Mouse (Mus musculus): Measurements from ENCODE around the gene Mad1l1. TPM values are rescaled to one million over a fixed set of nuclear protein-coding genes. Genes with fewer than 3 reads are reported as not detected.

Gene Mad1l1
- polyA plus RNA-seq, 1 experiment from 2014 or later, result 32.0 TPM

DNA sequence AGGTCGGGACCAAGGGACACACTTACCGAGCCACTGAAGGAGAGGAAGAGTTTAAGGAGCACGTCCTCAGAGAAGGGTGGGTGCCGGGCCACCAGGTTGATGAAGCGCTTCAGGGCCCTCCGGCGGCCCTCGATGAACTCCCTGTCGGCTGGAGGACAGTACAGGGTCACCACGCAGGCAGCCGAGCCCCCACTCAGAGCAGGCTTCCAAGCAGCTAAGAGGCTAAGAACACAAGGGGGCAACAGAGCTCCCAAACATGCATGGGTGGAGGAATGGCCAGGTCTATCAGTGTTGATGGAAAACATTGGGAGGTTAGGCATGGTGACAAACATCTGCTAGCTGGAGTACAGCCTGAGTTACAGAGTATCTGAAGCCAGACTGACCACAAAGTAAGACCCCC, 34.6 kb upstream of the Mad1l1 start:
- no peak overlapping the region for H3K27ac ChIP-seq (ENCODE audit: low read length)
- H3K4me3 ChIP-seq (ENCODE audit: low read depth, low read length), result no peak overlapping the region
- H3K9ac ChIP-seq (ENCODE audit: low read depth, low read length), result no peak overlapping the region
- no peaks in the 10 kb centered on the region for H3K9me3 ChIP-seq (replicated peaks; ENCODE audit: control insufficient read depth, low read length, poor library complexity, severe bottlenecking)
- H3K36me3 ChIP-seq (ENCODE audit: control insufficient read depth, insufficient read depth, low read length), result peaks cover 30% of the 10 kb centered on the region
- WGBS, result 83% methylated on average over 11 of the region's 11 CpGs
- ATAC-seq, result no peak
- H3K4me1 ChIP-seq (ENCODE audit: control insufficient read depth, insufficient read depth, low read length), result no peaks in the 10 kb centered on the region
- no peaks in the 10 kb centered on the region for H3K27me3 ChIP-seq (ENCODE audit: control insufficient read depth, insufficient read depth, low read depth, low read length)
- no peak overlapping the region for H3K4me2 ChIP-seq (ENCODE audit: low read length)

DNA sequence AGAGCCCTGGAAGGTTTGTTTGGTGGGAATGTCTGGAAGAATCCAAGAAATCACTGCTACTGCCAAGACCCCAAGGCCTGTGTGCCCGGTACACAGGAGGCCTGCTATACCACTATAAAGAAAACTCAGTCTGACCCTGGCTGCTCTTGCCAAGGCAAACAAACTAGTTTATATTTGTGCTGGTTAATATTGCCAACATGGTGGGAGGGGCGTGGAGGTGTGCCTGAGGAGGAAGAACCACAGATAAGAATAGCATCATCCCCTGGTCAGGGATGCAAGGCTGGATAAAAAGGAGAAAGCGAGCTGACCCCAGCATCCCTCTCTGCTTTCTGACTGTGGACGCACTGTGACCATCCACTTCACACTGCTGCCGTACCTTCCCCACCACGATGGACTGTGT, 31.0 kb upstream of the Mad1l1 start:
- Histone ChIP-seq H3K27me3 (ENCODE audit: control insufficient read depth, insufficient read depth, low read depth, low read length) (no peaks in the 10 kb centered on the region), H3K9ac (ENCODE audit: low read depth, low read length) (no peak overlapping the region), H3K4me1 (ENCODE audit: control insufficient read depth, insufficient read depth, low read length) (no peaks in the 10 kb centered on the region), H3K9me3 (replicated peaks; ENCODE audit: control insufficient read depth, low read length, poor library complexity, severe bottlenecking) (no peaks in the 10 kb centered on the region), H3K4me3 (ENCODE audit: low read depth, low read length) (no peak overlapping the region), H3K27ac (ENCODE audit: low read length) (no peak overlapping the region), H3K36me3 (ENCODE audit: control insufficient read depth, insufficient read depth, low read length) (peaks cover 32% of the 10 kb centered on the region), H3K4me2 (ENCODE audit: low read length) (no peak overlapping the region)
- 94% methylated on average over 6 of the region's 6 CpGs for WGBS
- ATAC-seq, result no peak

DNA sequence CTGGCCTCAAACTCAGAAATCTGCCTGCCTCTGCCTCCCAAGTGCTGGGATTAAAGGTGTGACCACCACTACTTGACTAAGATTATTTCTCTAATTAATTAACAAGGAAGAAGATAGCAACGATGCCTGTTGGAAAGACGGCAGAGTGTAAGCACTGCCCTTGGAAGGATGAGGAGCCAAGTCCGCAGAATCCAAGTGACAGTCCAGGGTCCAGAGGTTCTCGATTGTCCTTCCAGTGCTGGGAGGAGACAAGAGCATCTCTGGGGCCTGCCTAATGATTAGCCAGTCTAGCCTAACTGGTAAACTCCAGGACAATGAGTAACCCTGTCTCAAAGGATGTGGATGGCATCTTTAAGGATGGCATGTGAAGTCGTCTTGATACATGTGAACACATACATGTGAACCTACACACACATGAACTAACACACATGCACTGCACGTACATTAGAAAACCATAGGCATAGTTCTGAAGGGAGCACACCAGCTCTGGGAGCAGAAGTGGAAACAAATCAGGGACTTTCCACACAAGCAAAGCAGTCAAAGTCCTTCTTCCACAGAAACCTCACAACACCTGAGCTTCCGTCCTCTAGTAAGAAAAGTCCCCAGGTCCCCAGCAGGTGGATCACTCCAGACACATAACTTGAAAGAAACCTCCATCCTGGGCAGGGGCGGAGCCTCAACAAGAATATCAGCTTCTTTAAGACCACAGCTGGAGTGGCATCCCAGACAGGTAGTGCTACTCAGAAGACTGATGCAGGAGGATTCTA, 29.6 kb upstream of the Mad1l1 start:
- H3K9ac ChIP-seq (ENCODE audit: low read depth, low read length), result no peak overlapping the region
- ATAC-seq, result no peak
- WGBS, result 95% methylated on average over 8 of the region's 8 CpGs
- no peaks in the 10 kb centered on the region for H3K27me3 ChIP-seq (ENCODE audit: control insufficient read depth, insufficient read depth, low read depth, low read length)
- H3K4me2 ChIP-seq (ENCODE audit: low read length), result no peak overlapping the region
- no peak overlapping the region for H3K27ac ChIP-seq (ENCODE audit: low read length)
- H3K4me1 ChIP-seq (ENCODE audit: control insufficient read depth, insufficient read depth, low read length), result no peaks in the 10 kb centered on the region
- peaks cover 33% of the 10 kb centered on the region for H3K36me3 ChIP-seq (ENCODE audit: control insufficient read depth, insufficient read depth, low read length)
- H3K9me3 ChIP-seq (replicated peaks; ENCODE audit: control insufficient read depth, low read length, poor library complexity, severe bottlenecking), result no peaks in the 10 kb centered on the region
- no peak overlapping the region for H3K4me3 ChIP-seq (ENCODE audit: low read depth, low read length)

DNA sequence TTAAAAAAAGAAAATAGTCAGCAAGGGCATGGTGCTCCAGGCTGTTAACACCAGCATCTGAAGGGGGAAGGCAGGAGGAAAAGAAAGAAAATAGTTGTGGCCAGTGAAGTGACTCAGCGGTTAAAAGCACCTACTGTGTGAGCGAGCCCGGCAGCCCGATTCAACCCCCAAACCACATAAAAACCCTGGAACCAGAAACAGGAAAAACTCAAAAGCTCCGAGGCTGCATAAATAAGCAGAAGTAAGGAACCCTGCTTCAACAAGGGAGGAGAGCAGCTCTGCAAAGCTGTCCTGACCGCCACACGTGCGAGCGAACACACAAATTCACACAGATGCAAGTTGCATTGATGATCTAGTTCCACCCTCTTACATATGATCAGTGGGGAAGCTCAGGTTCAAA, 28.5 kb upstream of the Mad1l1 start:
- ATAC-seq, result no peak
- Histone ChIP-seq H3K27ac (ENCODE audit: low read length) (no peak overlapping the region), H3K4me1 (ENCODE audit: control insufficient read depth, insufficient read depth, low read length) (no peaks in the 10 kb centered on the region), H3K9me3 (replicated peaks; ENCODE audit: control insufficient read depth, low read length, poor library complexity, severe bottlenecking) (no peaks in the 10 kb centered on the region), H3K9ac (ENCODE audit: low read depth, low read length) (no peak overlapping the region), H3K36me3 (ENCODE audit: control insufficient read depth, insufficient read depth, low read length) (peaks cover 34% of the 10 kb centered on the region), H3K4me2 (ENCODE audit: low read length) (no peak overlapping the region), H3K27me3 (ENCODE audit: control insufficient read depth, insufficient read depth, low read depth, low read length) (no peaks in the 10 kb centered on the region), H3K4me3 (ENCODE audit: low read depth, low read length) (no peak overlapping the region)
- 97% methylated on average over 9 of the region's 9 CpGs for WGBS

GRCm38 (mm10) chr5:140346050-140346449, 24.7 kb upstream of the Mad1l1 start:
- H3K27ac ChIP-seq (ENCODE audit: low read length), result no peak overlapping the region
- no peaks in the 10 kb centered on the region for H3K9me3 ChIP-seq (replicated peaks; ENCODE audit: control insufficient read depth, low read length, poor library complexity, severe bottlenecking)
- H3K9ac ChIP-seq (ENCODE audit: low read depth, low read length), result no peak overlapping the region
- H3K27me3 ChIP-seq (ENCODE audit: control insufficient read depth, insufficient read depth, low read depth, low read length), result no peaks in the 10 kb centered on the region
- 94% methylated on average over 1 of the region's 1 CpGs for WGBS
- ATAC-seq, result no peak
- no peak overlapping the region for H3K4me2 ChIP-seq (ENCODE audit: low read length)
- no peak overlapping the region for H3K4me3 ChIP-seq (ENCODE audit: low read depth, low read length)
- no peaks in the 10 kb centered on the region for H3K4me1 ChIP-seq (ENCODE audit: control insufficient read depth, insufficient read depth, low read length)
- H3K36me3 ChIP-seq (ENCODE audit: control insufficient read depth, insufficient read depth, low read length), result peaks cover 18% of the 10 kb centered on the region

- Histone ChIP-seq H3K36me3 (ENCODE audit: control insufficient read depth, insufficient read depth, low read length) (peaks cover 18% of the 10 kb centered on the region), H3K9ac (ENCODE audit: low read depth, low read length) (no peak overlapping the region), H3K27ac (ENCODE audit: low read length) (no peak overlapping the region), H3K27me3 (ENCODE audit: control insufficient read depth, insufficient read depth, low read depth, low read length) (no peaks in the 10 kb centered on the region), H3K4me2 (ENCODE audit: low read length) (no peak overlapping the region), H3K9me3 (replicated peaks; ENCODE audit: control insufficient read depth, low read length, poor library complexity, severe bottlenecking) (no peaks in the 10 kb centered on the region), H3K4me3 (ENCODE audit: low read depth, low read length) (no peak overlapping the region), H3K4me1 (ENCODE audit: control insufficient read depth, insufficient read depth, low read length) (no peaks in the 10 kb centered on the region)
- WGBS, result 97% methylated on average over 4 of the region's 4 CpGs
- ATAC-seq, result no peak
These were observed 23.9 kb upstream of the Mad1l1 start for GRCm38 (mm10) chr5:140345244-140345643.

- H3K4me1 ChIP-seq (ENCODE audit: control insufficient read depth, insufficient read depth, low read length), result no peaks in the 10 kb centered on the region
- H3K27me3 ChIP-seq (ENCODE audit: control insufficient read depth, insufficient read depth, low read depth, low read length), result no peaks in the 10 kb centered on the region
- ATAC-seq, result no peak
- no peak overlapping the region for H3K4me2 ChIP-seq (ENCODE audit: low read length)
- H3K27ac ChIP-seq (ENCODE audit: low read length), result no peak overlapping the region
- peaks cover 21% of the 10 kb centered on the region for H3K36me3 ChIP-seq (ENCODE audit: control insufficient read depth, insufficient read depth, low read length)
- no peak overlapping the region for H3K9ac ChIP-seq (ENCODE audit: low read depth, low read length)
- H3K4me3 ChIP-seq (ENCODE audit: low read depth, low read length), result no peak overlapping the region
- no peaks in the 10 kb centered on the region for H3K9me3 ChIP-seq (replicated peaks; ENCODE audit: control insufficient read depth, low read length, poor library complexity, severe bottlenecking)
- 92% methylated on average over 4 of the region's 4 CpGs for WGBS
These were observed 21.5 kb upstream of the Mad1l1 start for GRCm38 (mm10) chr5:140342880-140343279.

- Histone ChIP-seq H3K4me2 (ENCODE audit: low read length) (no peak overlapping the region), H3K27me3 (ENCODE audit: control insufficient read depth, insufficient read depth, low read depth, low read length) (no peaks in the 10 kb centered on the region), H3K36me3 (ENCODE audit: control insufficient read depth, insufficient read depth, low read length) (peaks cover 12% of the 10 kb centered on the region; the same call in 1 of the 2 replicates), H3K4me3 (ENCODE audit: low read depth, low read length) (no peak overlapping the region), H3K9ac (ENCODE audit: low read depth, low read length) (no peak overlapping the region), H3K27ac (ENCODE audit: low read length) (no peak overlapping the region), H3K4me1 (ENCODE audit: control insufficient read depth, insufficient read depth, low read length) (no peaks in the 10 kb centered on the region), H3K9me3 (replicated peaks; ENCODE audit: control insufficient read depth, low read length, poor library complexity, severe bottlenecking) (no peaks in the 10 kb centered on the region)
- no peak for ATAC-seq
- 89% methylated on average over 3 of the region's 3 CpGs for WGBS
These were observed 18.5 kb upstream of the Mad1l1 start for GRCm38 (mm10) chr5:140339836-140340235.

- Histone ChIP-seq H3K27me3 (ENCODE audit: control insufficient read depth, insufficient read depth, low read depth, low read length) (no peaks in the 10 kb centered on the region), H3K4me2 (ENCODE audit: low read length) (no peak overlapping the region), H3K4me3 (ENCODE audit: low read depth, low read length) (no peak overlapping the region), H3K4me1 (ENCODE audit: control insufficient read depth, insufficient read depth, low read length) (no peaks in the 10 kb centered on the region), H3K36me3 (ENCODE audit: control insufficient read depth, insufficient read depth, low read length) (peaks cover 9% of the 10 kb centered on the region; the same call in 1 of the 2 replicates), H3K27ac (ENCODE audit: low read length) (no peak overlapping the region), H3K9me3 (replicated peaks; ENCODE audit: control insufficient read depth, low read length, poor library complexity, severe bottlenecking) (no peaks in the 10 kb centered on the region), H3K9ac (ENCODE audit: low read depth, low read length) (no peak overlapping the region)
- no peak for ATAC-seq
- 96% methylated on average over 4 of the region's 4 CpGs for WGBS
These were observed 17.4 kb upstream of the Mad1l1 start for GRCm38 (mm10) chr5:140338779-140339178.

Data from midbrain, embryonic 16.5 days (tissue).